Mouse (Mus musculus) regulatory T cell (primary cell): ENCODE measurements around the gene Mdc1.

ENCODE experiments used
- in situ Hi-C: fragments of 300-600 bp; cut with MboI, MseI; formaldehyde crosslinking; loops from one replicate; pipeline ENCODE4 v1.15.1; 2025; ENCODE audit warnings: high pct_unique_total_duplicates

The Mdc1 gene

DNA sequence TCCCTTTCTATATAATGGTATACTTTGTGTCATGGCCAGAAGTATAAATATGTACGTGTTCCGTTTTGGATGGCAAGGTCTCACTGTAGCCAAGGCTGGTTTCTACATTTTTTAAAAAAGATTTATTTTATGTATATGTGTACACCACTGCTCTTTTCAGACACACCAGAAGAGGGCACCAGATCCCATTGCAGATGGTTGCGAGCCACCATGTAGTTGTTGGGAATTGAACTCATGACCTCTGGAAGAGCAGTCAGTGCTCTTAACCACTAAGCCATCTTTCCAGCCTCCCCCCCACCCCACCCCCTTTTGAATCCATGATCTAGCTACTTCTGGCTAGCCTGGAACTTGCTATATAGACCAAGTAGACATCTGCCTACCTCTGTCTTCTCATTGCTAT lies 2.2 kb downstream of the Mdc1 start:
- in situ Hi-C loops: no loop called here

DNA sequence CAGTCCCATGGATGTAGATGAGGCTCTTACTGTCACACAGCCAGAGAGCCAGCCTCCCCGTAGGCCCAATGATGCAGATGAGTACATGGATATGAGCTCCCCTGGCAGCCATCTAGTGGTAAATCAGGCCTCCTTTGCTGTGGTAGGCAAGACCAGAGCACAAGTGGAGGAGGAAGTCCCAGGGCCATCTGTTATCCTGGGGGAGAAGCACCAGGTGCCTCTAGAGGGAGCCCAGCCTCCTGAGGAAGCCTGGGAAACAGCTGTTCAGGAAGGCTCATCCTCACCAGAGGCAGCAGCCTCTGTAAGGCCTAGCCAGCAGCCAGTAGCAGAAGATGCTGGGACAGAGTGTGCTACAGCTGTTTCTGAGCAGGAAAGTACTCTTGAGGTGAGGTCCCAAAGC lies 6.8 kb downstream of the Mdc1 start:
- in situ Hi-C loops: no loop called here

- in situ Hi-C loops: no loop called here
Observed at GRCm38 (mm10) chr17:35850974-35851373, 9.7 kb downstream of the Mdc1 start.

GRCm38 (mm10) chr17:35859371-35859770 lies 18.1 kb downstream of the Mdc1 start:
- in situ Hi-C loops: no loop called here

DNA sequence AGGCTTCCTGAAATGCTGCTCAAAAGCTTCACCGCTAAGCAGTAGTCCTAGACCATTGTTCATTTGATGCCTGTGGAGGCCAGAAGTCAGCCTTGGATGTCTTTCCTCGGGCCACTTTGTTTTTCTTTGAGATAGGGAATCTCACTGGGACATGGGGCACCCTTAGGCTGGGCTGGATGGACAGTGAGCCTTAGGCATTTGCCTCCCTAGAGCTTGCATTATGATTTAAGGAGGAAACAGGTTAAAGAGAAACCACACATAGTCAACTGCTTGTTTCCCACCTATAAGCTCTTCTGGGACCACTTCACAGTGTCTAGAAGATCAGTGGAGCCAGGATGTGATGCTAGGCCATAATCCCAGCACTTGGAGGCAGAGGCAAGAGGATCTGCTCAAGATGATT lies 18.5 kb downstream of the Mdc1 start:
- in situ Hi-C loops: no loop called here

- in situ Hi-C loops: no loop called here
Observed at GRCm38 (mm10) chr17:35860831-35861197, 19.5 kb downstream of the Mdc1 start.

DNA sequence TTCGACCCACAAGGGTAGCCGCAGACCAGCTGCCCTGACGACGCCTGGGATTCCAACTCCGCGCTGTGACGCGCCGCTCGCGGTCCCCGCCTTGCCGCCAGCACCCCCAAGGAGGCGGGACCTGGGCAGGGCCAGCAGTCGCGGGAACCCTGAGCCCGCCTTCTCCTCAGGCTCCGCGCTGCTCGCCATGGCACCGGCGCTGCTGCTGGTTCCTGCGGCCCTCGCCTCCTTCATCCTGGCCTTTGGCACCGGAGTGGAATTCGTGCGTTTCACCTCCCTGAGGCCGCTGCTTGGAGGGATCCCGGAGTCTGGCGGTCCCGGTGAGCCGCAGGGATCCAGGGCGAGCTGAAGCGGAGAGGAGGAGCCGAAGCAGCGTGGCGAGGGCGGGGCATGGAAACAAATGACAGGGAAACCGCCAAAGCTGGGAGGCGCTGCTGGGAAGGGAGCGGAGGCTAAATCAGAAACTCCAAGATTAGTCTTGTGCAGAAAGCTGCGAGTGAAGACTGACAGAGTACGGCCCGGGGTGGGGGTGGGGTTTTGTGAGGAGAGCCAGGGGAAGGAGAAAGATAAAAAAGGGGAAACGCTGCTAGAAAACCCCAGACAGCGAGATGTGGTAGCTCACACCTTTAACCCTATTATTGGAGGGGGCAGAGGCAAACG lies 20.0 kb downstream of the Mdc1 start, which contains the start of gene Nrm:
Gene Nrm (plus strand): TSS at position 121 of the 660 bp plus-strand sequence.
- in situ Hi-C loops: no loop called here

DNA sequence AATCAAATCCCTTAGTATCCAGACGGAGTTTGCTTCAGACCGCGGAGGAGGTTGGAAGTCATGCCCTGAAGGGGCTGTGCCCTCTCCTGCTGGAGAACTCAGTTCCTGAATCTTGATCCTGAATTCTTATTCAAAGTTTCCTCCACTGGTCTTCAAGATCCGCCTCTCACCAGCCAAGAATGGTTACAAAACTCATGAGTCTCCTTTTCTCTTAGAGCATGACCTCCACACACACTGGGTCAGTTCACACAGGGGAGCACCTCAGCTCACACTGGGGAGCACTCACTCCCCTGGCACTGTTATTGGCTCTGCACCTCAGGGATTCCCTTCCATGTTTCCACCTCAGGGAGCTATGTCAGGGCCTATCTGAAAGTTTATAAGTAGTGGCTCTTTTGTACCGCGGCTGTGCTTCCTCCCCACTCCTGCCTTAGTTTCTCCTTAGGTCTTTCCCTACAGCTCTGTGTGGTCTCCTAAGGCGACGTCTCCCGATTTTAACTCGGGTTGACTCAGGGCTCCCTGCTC lies 23.6 kb downstream of the Mdc1 start:
- in situ Hi-C loops: loop anchor here (5.0 kb wide), 2 partner anchors 42 to 102 kb away; partner anchors contain the start of gene Abcf1

- in situ Hi-C loops: loop anchor here (5.0 kb wide), 2 partner anchors 42 to 102 kb away; partner anchors contain the start of gene Abcf1
Observed at GRCm38 (mm10) chr17:35865481-35866280, 24.4 kb downstream of the Mdc1 start, which contains the start of gene Ppp1r18. Gene Ppp1r18 (plus strand): TSS chr17:35865593.

DNA sequence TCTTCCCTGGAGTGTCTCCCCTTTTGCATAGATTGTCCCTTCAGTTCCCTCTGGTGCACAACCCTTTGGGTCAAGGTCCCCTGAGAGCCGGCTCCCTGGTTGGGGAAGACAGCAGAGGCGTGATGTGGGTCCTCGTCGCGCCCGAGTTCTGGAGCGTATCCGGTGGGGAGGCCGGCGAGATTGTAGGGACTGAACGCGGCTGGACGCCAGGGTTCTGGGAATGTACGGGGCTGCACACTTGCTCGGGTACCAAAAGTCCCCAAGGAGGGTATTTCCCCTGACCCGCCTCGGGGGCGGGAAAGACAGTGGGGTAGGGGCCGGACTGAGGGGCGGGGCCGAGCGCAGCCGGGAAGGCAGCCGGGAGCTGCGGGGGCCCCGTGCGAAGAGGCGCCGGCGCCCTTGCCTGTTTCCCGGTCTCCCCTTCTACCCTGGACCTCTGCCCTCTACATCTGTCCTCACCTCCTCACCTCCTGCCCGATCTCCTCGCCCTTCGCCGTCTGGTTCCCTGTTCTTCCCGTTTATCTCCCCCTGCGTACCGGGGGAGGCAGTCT lies 25.0 kb downstream of the Mdc1 start:
- in situ Hi-C loops: loop anchor here (5.0 kb wide), 2 partner anchors 41 to 101 kb away; partner anchors contain the start of gene Abcf1

GRCm38 (mm10) chr17:35866911-35867890 lies 25.9 kb downstream of the Mdc1 start:
- in situ Hi-C loops: loop anchor here (5.0 kb wide), 2 partner anchors 40 to 100 kb away; partner anchors contain the start of gene Abcf1

DNA sequence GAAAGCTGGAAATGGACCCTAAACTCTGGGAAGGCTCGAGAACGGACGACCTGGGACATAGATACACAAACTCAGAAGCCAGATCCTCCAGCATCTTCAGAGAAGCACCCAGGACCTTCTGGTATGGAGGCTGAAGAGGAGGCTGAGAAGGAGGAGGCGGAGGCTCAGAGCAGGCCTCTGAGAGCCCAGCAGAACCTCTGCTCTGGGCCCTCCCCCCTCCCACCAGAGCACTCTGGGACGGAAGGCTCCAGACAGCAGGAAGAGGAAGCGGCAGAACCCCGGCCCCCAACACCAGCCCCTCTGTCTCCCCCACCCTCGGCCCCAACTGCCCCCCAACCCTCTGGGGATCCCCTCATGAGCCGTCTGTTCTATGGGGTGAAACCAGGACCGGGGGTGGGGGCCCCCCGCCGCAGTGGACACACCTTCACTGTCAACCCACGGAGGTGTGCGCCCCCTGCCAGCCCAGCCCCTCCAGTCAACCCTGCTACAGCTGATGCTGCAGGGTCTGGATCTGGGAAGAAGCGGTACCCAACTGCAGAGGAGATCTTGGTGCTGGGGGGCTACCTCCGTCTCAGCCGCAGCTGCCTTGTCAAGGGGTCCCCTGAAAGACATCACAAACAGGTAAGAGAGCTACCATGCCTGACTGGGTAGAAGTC lies 27.0 kb downstream of the Mdc1 start:
- in situ Hi-C loops: loop anchor here (5.0 kb wide), 2 partner anchors 39 to 99 kb away; partner anchors contain the start of gene Abcf1

- in situ Hi-C loops: loop anchor here (5.0 kb wide), 2 partner anchors 38 to 98 kb away; partner anchors contain the start of gene Abcf1
Observed at GRCm38 (mm10) chr17:35868961-35869345, 27.6 kb downstream of the Mdc1 start.

DNA sequence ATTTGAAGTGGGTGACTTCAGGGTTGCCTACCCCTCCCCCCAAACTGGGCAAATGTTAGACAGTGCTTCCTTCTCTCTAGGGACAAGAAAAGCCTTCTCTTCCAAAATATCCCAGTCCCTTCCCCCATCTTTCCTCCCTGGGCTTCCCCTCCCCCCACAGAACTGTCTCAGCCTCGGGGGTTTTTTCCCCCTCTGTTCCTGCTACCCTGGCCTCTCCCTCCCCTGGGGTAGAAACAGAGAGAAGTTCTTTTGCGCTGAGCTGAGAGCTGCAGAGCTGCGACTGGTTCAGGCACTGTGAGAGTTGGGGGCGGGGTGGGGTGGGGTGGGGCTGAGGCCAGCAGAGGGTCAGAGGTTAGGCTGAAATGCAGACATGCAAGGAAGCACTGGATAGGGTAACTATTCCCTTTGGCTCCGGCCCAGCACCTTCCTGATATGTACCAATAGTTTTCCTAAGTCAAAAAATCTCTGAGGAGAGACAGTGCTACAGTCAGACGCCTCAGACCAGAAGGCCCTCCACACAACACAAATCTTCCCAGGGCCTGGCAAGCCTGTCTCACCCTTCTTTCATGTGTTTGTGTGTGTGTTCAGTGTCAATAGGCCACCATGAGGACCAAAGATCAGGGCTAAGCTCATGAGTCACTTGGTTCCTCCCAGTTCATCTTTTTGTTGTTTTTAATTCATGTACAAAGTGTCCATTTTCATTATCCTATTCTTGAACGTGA lies 28.2 kb downstream of the Mdc1 start:
- in situ Hi-C loops: loop anchor here (5.0 kb wide), 3 partner anchors 32 to 98 kb away; partner anchors contain the start of genes Abcf1 and Tubb5

- in situ Hi-C loops: loop anchor here (5.0 kb wide), 1 partner anchor 33 kb away; the partner anchor contains the start of gene Tubb5
Observed at GRCm38 (mm10) chr17:35870151-35870883, 29.0 kb downstream of the Mdc1 start.

DNA sequence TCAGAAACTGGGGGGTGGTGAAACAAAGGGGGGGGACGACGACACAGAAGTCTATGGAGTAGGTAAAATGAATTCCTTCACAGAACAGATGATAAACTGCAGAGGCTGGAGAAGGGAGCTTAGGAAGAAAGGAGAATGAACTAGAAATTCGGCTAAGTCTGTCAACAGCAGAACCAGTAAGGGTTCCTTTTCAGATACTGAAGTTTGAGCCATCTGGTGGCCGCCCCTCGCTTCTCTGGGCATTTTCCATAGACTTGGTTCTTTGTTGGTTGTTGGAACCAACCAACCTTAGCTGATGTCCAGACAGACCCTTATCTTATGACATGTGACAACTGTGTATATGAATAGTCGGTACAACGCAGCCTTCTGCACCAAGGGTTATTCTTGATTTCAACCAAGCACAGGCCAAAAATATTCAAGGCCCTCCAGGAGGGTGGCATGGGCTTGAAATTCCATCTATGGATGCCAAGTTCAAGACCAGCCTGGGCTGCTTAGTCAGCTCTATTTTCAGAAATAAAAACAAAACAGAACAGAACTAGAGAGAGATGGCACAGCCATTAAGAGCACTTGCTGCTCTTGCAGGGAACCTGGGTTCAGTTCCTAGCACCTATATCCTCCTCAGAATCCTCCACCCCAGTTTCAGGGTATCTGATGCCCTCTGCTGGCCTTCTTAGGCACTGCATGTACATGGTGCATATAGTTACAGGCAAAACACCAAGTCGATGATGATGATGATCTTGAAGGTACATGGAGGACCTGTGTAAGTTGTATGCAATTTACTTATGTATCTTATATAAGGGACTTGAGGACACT lies 29.8 kb downstream of the Mdc1 start:
- in situ Hi-C loops: loop anchor here (5.0 kb wide), 1 partner anchor 34 kb away; the partner anchor contains the start of gene Tubb5

- in situ Hi-C loops: loop anchor here (5.0 kb wide), 1 partner anchor 37 kb away; the partner anchor contains the start of gene Tubb5
Observed at GRCm38 (mm10) chr17:35873774-35874519, 32.6 kb downstream of the Mdc1 start.
